Mouse (Mus musculus) lung, postnatal 0 days (tissue): ENCODE results near the gene Pi4k2b.

Experiments
- CTCF ChIP-seq: IDR thresholded peaks from 2 replicates; pipeline ENCODE4 v1.5.1; 2016; ENCODE audit warnings: antibody characterized with exemption, mild to moderate bottlenecking
- EP300 ChIP-seq: IDR thresholded peaks from 2 replicates; pipeline ENCODE4 v1.6.1; 2016; ENCODE audit warnings: antibody characterized with exemption, mild to moderate bottlenecking, control low read depth

GRCm38 (mm10) chr5:52806349-52806748, 65.0 kb downstream of the Pi4k2b start:
- no peak for TF ChIP-seq CTCF
- no peak for TF ChIP-seq EP300
